Mouse (Mus musculus) NIH3T3 (cell line): Measurements from ENCODE around the gene Yipf2.

Experiments
- DNase-seq: peaks from one replicate; pipeline ENCODE4 v3.0.0-alpha.2; 2012; ENCODE audit warnings: low read depth

Gene Yipf2

DNA sequence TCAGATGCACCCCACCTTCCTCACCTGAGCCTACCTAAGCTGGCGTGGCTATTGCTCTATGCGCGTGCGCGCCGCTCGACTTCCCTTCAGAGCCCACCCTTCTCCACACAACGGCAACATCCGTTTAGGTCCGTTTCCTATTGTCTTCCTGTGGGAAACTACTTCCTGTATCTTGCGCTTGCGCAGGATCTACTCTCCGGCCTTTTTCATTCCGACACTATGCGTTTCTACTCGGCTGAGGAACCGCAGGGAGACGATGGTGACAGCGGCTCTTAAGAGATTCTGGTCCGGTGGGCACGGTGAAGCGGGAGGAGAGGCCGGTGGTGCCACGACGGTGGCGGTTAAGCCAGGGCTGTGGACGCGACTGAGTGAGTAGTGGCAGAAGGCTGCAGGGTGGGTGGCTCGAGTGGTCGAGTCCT, at the start of gene Yipf2, which contains the start of gene Timm29:
Gene Yipf2, minus strand, starts transcription at position 126 of the 419 bp plus-strand sequence.
Gene Timm29, plus strand, starts transcription at position 20 of the 419 bp plus-strand sequence.
- DNase-seq, result peak; percentile 95

- no peak for DNase-seq
Measured at GRCm38 (mm10) chr9:21639031-21639430, 46.4 kb upstream of the Yipf2 start.

DNA sequence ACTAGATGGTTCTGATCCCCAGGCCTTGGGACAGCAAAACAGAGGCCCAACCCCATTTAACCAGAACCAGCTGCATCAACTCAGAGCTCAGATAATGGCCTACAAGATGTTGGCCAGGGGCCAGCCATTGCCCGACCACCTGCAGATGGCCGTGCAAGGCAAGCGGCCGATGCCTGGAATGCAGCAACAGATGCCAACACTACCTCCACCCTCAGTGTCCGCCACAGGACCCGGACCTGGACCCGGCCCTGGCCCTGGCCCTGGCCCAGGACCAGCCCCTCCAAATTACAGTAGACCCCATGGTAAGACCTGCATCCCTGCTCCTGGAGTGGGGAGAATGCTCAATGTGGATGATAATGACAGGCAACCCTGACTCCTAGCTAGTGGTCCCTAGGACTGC, 43.0 kb upstream of the Yipf2 start:
- DNase-seq, result peak; percentile 57

GRCm38 (mm10) chr9:21633106-21633505, 40.5 kb upstream of the Yipf2 start:
- DNase-seq, result no peak

DNA sequence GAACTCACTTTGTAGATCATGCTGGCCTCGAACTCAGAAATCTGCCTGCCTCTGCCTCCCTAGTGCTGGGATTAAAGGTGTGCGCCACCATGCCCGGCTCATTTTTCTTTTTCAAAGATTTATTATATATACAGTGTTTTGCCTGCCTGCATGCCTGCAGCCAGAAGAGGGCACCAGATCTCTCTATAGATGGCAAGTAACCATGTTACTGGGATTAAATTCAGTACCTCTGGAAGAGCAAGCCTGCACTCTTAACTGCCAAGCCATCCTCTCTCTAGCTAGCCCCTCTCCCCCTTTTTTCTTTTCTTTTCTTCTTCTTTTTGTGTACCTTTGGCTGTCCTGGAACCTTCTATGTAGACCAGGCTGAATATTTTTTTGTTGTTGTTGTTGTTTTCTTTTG, 38.0 kb upstream of the Yipf2 start:
- DNase-seq, result peak; percentile 70

- no peak for DNase-seq
Measured at GRCm38 (mm10) chr9:21627145-21627795, 34.6 kb upstream of the Yipf2 start.

GRCm38 (mm10) chr9:21626571-21626970, 33.9 kb upstream of the Yipf2 start:
- DNase-seq, result no peak

GRCm38 (mm10) chr9:21625342-21626339, 33.0 kb upstream of the Yipf2 start:
- no peak for DNase-seq

GRCm38 (mm10) chr9:21622676-21623075, 30.0 kb upstream of the Yipf2 start:
- no peak for DNase-seq

DNA sequence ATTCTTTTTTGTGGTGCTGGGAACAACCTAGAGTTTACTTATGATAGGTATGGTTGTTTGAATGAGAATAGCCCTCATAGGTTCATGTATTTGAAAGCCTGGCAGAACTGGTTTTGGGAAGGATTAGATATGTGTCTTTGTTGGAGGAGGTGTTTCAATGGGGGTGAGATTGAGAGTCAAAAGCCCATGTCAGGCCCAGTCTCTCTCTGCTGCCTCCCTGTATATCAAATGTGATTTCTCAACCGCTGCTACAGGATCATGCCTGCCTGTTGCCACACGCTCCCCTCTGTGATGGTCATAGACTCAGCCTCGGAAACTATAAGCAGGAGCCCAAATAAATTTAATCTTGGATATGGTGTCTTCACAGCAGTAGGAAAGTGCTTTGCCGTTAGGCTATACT, 27.6 kb upstream of the Yipf2 start:
- no peak for DNase-seq

- peak; percentile 56 for DNase-seq
Measured at GRCm38 (mm10) chr9:21617066-21617465, 24.4 kb upstream of the Yipf2 start.

GRCm38 (mm10) chr9:21616232-21616781, 23.7 kb upstream of the Yipf2 start:
- peak; percentile 80 for DNase-seq

- peak; percentile 99 for DNase-seq
Measured at GRCm38 (mm10) chr9:21615617-21616231, 23.1 kb upstream of the Yipf2 start, which contains the start of gene Smarca4. Smarca4 (plus strand) TSS chr9:21616169.

DNA sequence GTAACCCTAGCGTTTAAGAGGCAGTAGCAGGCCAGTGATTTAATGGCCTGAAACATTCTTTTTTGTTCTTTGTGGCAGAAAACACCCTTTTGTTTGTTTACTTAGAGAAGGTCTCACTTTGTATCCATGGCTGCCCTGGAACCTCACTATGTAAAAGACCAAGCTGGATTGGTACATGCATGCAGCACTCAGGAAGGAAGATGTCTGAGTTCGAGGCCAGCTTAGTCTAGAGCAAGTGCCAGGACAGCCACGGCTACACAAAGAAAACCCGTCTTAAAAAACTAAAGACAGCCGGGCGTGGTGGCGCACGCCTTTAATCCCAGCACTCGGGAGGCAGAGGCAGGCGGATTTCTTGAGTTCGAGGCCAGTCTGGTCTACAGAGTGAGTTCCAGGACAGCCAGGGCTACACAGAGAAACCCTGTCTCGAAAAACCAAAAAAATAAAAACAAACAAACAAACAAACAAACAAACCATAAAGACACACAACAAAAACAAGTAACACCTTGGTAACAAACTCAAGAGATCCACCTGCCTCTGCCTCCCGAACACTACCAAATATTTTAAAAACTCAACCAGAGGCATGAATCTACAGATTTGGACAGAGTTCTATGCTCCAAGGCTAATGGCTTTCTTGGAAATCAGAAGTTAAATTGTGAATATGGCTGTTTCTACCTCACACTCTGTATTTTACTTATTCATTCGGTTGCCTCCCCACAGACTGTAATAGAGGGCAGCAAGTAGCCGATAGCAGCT, 22.4 kb upstream of the Yipf2 start:
- DNase-seq, result no peak

DNA sequence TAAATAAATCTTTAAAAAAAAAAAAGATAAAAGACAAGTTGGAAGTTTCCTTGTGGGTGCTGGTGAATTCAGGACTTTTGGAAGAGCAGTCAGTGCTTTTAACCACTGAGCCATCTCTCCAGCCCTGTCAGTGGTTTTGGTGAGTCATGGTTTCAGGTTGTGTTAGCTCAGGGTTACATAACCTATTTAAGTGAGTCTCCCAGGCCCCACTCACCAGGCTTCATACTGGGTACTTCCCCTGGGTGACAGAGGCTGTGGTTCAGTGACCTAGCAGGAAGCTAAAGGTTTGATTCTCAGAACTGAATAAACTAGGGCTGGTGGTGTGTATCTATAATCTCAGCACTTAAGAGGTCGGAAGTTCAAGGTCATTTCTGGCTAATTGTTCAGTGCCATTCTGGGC, 17.2 kb upstream of the Yipf2 start:
- DNase-seq, result peak; percentile 39

GRCm38 (mm10) chr9:21606648-21607047, 14.0 kb upstream of the Yipf2 start:
- no peak for DNase-seq

DNA sequence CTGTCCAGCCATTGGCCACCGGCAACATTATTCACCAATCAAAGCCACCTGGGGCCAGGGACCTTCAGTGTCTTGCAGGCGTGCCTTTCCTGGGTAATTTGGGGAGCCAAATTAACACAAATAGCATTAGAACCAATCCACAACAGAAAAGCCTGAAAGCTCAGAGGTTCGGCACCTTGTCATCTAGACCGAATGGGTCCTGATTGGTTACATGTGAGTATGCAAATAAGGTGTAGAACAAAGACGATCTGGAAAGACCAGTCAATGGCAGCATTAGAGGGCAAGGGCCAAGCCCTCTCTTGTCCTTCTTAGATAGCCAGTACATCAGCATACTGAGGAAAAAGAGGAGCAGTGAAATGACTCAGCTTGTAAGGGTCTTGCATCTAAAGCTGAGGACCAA, 13.2 kb upstream of the Yipf2 start:
- DNase-seq, result no peak

DNA sequence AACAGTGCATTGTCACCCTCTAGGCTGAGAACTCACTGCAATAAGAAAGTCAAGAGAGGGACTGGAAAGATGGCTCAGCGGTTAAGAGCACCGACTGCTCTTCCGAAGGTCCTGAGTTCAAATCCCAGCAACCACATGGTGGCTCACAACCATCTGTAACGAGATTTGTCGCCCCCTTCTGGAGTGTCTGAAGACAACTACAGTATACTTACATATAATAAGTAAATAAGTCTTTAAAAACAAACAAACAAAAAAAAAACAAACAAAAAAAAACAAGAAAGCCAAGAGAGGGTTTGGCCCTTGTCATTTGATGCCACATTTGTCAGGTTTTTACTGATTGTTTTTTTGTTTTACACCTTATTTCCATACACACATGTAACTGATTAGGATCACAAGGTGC, 11.5 kb upstream of the Yipf2 start:
- no peak for DNase-seq

DNA sequence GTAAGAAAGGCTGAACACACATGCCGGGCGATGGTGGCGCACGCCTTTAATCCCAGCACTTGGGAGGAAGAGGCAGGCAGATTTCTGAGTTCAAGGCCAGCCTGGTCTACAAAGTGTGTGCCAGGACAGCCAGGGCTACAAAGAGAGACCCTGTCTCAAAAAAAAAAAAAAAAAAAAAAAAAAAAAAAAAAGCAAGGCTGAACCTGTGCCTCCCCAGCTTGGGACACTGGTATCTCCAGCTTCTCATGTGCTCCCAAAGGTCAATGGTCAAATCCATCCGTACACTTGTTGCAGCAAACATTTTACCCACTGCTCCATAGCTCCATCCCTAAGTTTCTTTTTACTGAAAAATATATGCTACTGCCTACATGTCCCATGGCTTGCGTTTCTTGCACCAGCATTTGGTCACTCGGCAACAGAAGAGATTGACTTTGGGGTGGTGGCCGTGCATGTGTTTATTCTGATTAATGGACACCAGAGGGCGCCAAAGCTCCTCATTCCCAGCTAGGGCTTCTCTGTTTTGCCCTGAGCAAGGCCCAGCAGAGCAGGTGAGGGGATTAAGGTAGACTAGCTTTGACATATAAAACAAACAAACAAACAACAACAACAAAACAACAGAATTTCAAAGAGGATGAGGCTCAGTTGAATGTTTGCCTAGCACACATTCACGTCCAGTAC, 9.2 kb upstream of the Yipf2 start:
- peak; percentile 88 for DNase-seq

- no peak for DNase-seq
Measured at GRCm38 (mm10) chr9:21601073-21601472, 8.4 kb upstream of the Yipf2 start.

- no peak for DNase-seq
Measured at GRCm38 (mm10) chr9:21600186-21600585, 7.6 kb upstream of the Yipf2 start.
